Mouse (Mus musculus) limb, embryonic 10.5 days (tissue): ENCODE data around the gene Wdtc1. TPM values are rescaled to one million over a fixed set of nuclear protein-coding genes. Genes with fewer than 3 reads are reported as not detected.

Experiments used
- DNase-seq: peaks from one replicate; pipeline ENCODE4 v3.0.0-alpha.2; 2017; ENCODE audit warnings: low spot score
- H3K27ac ChIP-seq: fragments of 300-500 bp; sonication (generic); 2 replicates; pipeline ENCODE4 v1.5.1; 2016; ENCODE audit warnings: mild to moderate bottlenecking
- H3K27me3 ChIP-seq: fragments of 300-500 bp; sonication (generic); 2 replicates; pipeline ENCODE4 v1.6.1; 2016; ENCODE audit warnings: low read depth, mild to moderate bottlenecking; ENCODE audit not compliant: poor library complexity, severe bottlenecking
- H3K36me3 ChIP-seq: fragments of 300-500 bp; sonication (generic); 2 replicates; pipeline ENCODE4 v1.6.1; 2016; ENCODE audit warnings: mild to moderate bottlenecking, moderate library complexity
- H3K4me1 ChIP-seq: fragments of 300-500 bp; sonication (generic); 2 replicates; pipeline ENCODE4 v1.6.1; 2016
- H3K4me3 ChIP-seq: fragments of 300-500 bp; sonication (generic); 2 replicates; pipeline ENCODE4 v1.5.1; 2016; ENCODE audit warnings: mild to moderate bottlenecking, moderate library complexity
- H3K9me3 ChIP-seq: fragments of 300-500 bp; sonication (generic); replicated peaks from 2 replicates; pipeline ENCODE4 v1.6.1; 2016; ENCODE audit warnings: mild to moderate bottlenecking
- WGBS: fragments of 180-500 bp; shearing (Covaris S2); methylation state at CpG from one replicate; pipeline ENCODE4 v1.1.7; 2016; 5-methylcytosine and 5-hydroxymethylcytosine counted together
- polyA plus RNA-seq: library from polyadenylated mRNA; unstranded; fragments of >200 nt; fragmentation: Nextera tagmentation; extraction: Ambion mirVana; gene quantifications from 2 replicates; pipeline ENCODE4 v1.2.1, GENCODE M21; 2016

Wdtc1 gene
- polyA plus RNA-seq, 1 experiment from 2014 or later, result 15.5 TPM

DNA sequence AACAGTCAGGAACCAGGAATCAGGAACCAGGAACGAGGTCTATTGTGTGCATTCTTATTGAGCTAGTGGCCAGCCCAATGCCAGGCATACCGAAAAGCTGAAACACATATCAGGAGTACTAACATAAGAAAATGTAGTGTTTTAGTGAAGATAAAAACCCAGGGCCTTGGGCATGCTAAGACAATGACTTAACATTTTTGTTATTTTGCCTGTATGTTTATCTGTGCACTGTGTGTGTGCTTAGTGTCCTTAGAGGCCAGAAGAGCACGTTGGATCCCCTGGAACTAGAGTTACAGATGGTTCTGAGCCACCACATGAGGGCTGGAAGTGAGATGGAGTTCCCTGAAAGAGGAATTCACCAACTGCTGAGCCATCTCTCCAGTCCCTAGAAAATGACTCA, 68.0 kb downstream of the Wdtc1 start:
- Histone ChIP-seq H3K36me3 (no peaks in the 10 kb centered on the region), H3K4me1 (peaks cover 27% of the 10 kb centered on the region), H3K27ac (peak overlapping the region; percentile 15), H3K9me3 (no peaks in the 10 kb centered on the region), H3K27me3 (no peaks in the 10 kb centered on the region), H3K4me3 (no peak overlapping the region)
- 91% methylated on average over 3 of the region's 3 CpGs for WGBS
- no peak for DNase-seq

DNA sequence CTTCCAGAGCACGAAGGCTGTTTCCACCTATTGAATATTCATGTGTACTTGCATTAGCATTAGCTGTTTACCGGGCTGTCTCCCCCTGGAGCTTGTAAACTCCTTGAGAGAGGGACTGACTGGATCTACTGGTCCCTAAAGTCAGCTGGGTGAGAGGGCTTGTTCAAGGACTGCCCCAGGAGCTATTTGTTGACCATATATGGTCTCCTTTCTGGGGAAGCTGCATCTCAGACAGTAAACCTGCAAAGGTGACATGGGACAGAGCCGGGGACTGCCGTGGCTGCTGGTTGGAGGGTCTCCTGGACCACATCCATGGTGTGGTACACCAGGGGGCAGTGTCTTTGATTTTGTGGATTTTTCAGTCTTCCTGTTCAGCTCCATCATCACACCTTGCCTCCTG, 70.6 kb downstream of the Wdtc1 start:
- H3K4me1 ChIP-seq, result peaks cover 35% of the 10 kb centered on the region
- H3K27me3 ChIP-seq, result no peaks in the 10 kb centered on the region
- H3K4me3 ChIP-seq, result peak overlapping the region; percentile 39
- H3K9me3 ChIP-seq, result no peaks in the 10 kb centered on the region
- WGBS, result 6% methylated on average over 4 of the region's 4 CpGs
- peak overlapping the region; percentile 94 for H3K27ac ChIP-seq
- peak; percentile 59 for DNase-seq
- H3K36me3 ChIP-seq, result no peaks in the 10 kb centered on the region

DNA sequence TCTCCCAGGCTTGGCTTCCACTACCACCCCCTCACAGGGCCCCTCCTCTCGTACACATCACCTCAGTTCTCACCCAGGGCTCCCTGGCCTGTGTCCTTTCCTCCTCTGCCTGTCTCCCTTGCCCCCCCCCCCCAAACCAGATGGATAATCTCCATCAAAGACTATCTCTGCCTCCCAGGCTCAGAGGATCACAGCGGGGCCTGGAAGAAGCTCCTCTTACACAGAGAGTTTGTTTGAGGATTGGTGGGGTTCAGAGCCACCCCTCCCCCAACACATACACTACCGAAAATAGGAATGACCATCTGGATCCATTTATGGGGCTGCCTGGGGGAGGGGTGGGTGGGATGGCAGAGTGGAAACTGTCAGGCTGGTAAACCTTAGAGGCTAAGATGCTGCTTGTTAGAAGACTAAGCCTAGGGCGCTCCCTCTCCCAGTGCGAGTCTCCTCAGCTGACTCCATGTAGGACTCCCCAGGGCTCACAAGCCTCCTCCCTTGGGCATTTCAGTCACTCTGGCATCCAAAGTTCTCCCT, 71.3 kb downstream of the Wdtc1 start:
- H3K27me3 ChIP-seq, result no peaks in the 10 kb centered on the region
- H3K27ac ChIP-seq, result peak overlapping the region; percentile 94
- H3K36me3 ChIP-seq, result no peaks in the 10 kb centered on the region
- peak; percentile 79 for DNase-seq
- peak overlapping the region; percentile 39 for H3K4me3 ChIP-seq
- H3K4me1 ChIP-seq, result peaks cover 37% of the 10 kb centered on the region
- 2% methylated on average over 5 of the region's 5 CpGs for WGBS
- H3K9me3 ChIP-seq, result no peaks in the 10 kb centered on the region

DNA sequence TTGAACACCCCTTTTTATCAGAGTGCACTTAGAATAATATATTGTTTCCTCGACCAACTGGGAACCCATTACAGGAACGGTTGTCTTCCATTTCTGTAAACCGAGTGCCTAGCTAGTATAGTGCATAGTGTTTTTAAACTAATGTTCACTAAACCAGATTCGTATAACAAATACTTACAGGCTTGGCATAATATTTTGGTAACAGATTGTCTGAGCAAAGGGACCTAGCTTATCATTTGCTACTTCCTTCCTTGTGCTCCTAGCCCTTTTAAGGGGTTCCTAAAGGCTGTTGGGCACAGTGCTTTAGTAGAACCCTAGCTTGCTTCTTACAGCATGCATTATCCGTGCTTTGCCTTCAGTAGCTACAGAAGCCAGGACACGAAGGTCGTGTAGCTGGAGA, 71.8 kb downstream of the Wdtc1 start:
- Histone ChIP-seq H3K4me1 (peaks cover 42% of the 10 kb centered on the region), H3K27ac (peak overlapping the region; percentile 94), H3K4me3 (peak overlapping the region; percentile 39), H3K9me3 (no peaks in the 10 kb centered on the region), H3K36me3 (no peaks in the 10 kb centered on the region), H3K27me3 (no peaks in the 10 kb centered on the region)
- DNase-seq, result no peak
- 31% methylated on average over 7 of the region's 7 CpGs for WGBS

DNA sequence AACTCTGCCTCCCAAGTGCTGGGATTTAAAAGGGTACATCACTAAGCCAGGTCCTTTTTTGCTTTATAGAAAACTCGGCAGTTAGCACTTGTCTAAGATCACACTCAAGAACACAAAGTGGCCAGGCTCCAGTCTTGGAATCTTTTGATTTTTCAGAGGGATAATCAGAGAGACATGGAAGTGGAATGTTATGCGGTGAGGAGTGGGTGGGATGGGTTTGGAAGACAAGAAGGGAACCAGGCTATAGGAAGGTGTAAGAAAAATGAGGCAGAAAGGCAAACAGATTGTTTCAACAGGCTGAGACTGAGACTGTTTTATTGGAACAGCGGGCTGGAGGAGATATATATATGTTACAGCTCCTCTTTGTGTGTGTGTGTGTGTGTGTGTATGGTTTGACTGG, 74.8 kb downstream of the Wdtc1 start:
- no peaks in the 10 kb centered on the region for H3K27me3 ChIP-seq
- peaks cover 25% of the 10 kb centered on the region for H3K36me3 ChIP-seq
- peaks cover 51% of the 10 kb centered on the region for H3K4me1 ChIP-seq
- WGBS, result 86% methylated on average over 3 of the region's 3 CpGs
- DNase-seq, result no peak
- H3K27ac ChIP-seq, result peak overlapping the region; percentile 93
- H3K9me3 ChIP-seq, result no peaks in the 10 kb centered on the region
- H3K4me3 ChIP-seq, result peak overlapping the region; percentile 93

DNA sequence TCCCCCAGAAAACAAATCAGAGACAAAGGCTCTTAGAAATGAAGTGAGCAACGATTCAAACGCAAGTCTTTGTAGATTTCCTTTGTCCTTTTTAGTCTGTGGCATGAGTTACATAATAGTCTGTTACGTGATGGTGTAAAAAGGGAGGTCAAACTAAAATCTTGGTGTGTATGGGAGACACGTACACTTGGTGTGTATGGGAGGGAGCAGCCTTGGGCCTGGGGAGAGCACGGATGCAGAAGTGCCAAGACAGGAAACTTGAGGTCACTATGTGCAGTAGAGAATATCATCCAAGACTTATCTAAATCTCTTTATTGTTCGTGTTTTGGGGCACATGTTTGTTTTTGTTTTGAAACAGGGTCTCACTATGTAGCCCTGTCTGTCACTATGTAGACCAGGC, 75.2 kb downstream of the Wdtc1 start:
- WGBS, result 33% methylated on average over 6 of the region's 6 CpGs

DNA sequence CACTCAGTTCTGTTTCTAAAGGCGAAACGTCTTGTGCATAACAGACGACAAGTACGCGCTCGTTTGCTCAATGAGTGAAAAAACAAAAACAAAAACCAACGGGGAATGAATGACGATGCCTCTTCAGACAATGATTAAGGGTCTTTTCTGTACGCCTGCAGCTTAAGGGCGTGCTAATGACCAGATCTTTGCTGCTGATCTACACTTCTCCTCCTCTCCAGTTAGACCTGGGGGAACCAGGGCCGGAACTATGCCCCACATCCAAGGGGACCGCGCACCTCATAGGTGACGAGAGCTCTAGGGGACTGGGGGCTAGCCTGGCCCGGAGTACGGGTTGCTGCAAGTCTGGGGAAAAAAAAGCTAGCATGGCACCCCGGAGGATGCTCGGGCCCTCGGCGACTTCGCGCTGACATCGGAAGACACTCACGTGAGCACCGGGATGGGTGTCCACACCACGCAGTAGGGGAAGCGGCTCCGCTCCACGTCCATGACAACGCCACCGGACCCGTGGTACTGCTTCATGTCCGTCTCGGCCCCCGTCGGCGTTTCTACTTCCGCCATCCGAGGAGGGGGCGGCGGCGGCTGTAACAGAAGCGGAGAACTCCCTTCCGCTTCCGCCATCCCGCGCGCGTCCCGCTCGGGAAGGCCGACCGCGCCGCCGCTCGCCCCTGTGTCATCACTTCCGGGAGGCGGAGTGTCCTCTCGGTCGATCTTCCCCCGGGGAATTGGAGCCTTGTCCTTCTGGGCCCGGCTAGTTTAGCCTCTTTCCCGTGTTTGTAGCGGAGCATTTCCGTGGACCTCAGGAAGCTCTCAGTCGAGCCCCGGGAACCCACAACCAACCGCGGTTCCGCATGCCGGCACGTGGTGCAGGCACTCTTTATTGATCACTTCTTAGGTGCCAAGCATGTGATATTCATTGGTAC, 75.9 kb downstream of the Wdtc1 start, which contains the start of gene Tmem222:
Gene Tmem222 (minus strand): TSS at position 689 of the 923 bp plus-strand sequence.
- peaks cover 30% of the 10 kb centered on the region for H3K36me3 ChIP-seq
- peak within 1 kb of the TSS; percentile 93 for H3K27ac ChIP-seq
- no peaks in the 10 kb centered on the region for H3K27me3 ChIP-seq
- H3K9me3 ChIP-seq, result no peaks in the 10 kb centered on the region
- H3K4me3 ChIP-seq, result peak within 1 kb of the TSS; percentile 93
- H3K4me1 ChIP-seq, result peaks cover 39% of the 10 kb centered on the region
- DNase-seq, result peak; percentile 98
- WGBS, result under 1% methylated on average over 73 of the region's 73 CpGs

More for the DNA sequence above, 75.2 kb downstream of the Wdtc1 start:
- Histone ChIP-seq H3K9me3 (no peaks in the 10 kb centered on the region), H3K4me3 (peak overlapping the region; percentile 93), H3K27ac (peak overlapping the region; percentile 93), H3K4me1 (peaks cover 47% of the 10 kb centered on the region), H3K27me3 (no peaks in the 10 kb centered on the region), H3K36me3 (peaks cover 29% of the 10 kb centered on the region)
- DNase-seq, result no peak

DNA sequence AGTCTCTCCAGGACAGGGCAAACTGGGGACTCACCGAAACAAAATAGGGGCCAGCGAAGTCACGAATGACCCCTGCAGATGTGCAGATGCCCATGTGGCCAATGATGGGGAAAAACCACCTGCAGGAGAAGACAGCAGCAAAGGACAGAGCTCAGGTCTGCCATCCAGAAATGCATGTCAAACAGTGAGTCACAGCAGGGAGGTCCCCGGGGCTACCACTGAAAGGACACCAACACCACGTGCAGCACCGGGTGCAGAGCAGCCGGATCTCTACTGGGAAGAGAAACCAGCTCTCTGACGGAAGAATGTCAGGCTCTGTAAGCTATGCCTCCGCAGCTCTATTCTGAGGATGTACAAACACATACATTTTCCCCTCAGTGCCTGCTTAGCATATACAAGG, 82.4 kb downstream of the Wdtc1 start:
- Histone ChIP-seq H3K4me3 (no peak overlapping the region), H3K4me1 (peaks cover 4% of the 10 kb centered on the region; the same call in 1 of the 2 replicates), H3K27me3 (no peaks in the 10 kb centered on the region), H3K27ac (no peak overlapping the region), H3K36me3 (peaks cover 82% of the 10 kb centered on the region), H3K9me3 (no peaks in the 10 kb centered on the region)
- 92% methylated on average over 9 of the region's 9 CpGs for WGBS
- DNase-seq, result no peak

DNA sequence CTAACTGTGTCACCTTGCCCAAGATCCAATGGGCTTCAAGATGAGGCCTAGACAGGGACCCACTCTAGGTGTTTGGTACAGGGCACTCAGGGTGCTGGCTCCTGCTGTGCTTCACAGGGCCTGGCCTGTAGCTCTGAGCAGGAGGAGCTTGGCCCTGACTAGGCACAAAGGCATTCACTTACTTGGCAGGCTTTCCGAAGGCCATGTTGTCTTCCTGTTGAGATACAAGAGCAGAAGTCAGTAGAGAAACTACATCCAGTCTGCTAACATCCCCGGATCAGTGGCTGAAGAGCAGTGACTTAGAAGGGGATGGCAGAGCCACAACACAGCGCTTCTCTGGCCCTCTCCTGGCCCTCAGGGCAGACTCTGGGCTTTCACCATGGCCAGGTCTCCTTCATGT, 83.7 kb downstream of the Wdtc1 start:
- WGBS, result 91% methylated on average over 3 of the region's 3 CpGs
- no peaks in the 10 kb centered on the region for H3K9me3 ChIP-seq
- H3K27me3 ChIP-seq, result no peaks in the 10 kb centered on the region
- DNase-seq, result no peak
- H3K4me3 ChIP-seq, result no peak overlapping the region
- H3K27ac ChIP-seq, result no peak overlapping the region
- H3K4me1 ChIP-seq, result no peaks in the 10 kb centered on the region
- H3K36me3 ChIP-seq, result peaks cover 82% of the 10 kb centered on the region

DNA sequence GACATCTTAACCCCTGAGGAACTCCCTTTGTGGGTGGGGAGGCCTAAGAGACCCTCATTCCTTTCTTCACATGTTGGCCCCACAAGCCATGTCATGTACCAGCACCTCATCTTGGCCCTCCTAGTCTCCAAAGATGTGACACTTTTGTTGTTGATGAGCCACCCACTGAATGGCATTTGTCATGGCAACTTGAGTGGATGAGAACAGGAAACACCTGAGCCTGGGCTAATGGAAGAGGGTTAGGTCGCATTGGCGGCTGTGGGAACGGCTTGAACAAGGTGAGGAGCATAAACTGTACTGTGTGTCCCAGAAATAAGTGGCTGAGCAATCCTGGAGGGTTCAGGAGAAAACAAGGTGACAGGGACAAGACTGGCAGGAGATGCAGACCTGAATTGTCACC, 84.3 kb downstream of the Wdtc1 start:
- Histone ChIP-seq H3K27ac (no peak overlapping the region), H3K9me3 (no peaks in the 10 kb centered on the region), H3K36me3 (peaks cover 81% of the 10 kb centered on the region), H3K4me1 (no peaks in the 10 kb centered on the region), H3K4me3 (no peak overlapping the region), H3K27me3 (no peaks in the 10 kb centered on the region)
- DNase-seq, result no peak
- WGBS, result 97% methylated on average over 3 of the region's 3 CpGs

DNA sequence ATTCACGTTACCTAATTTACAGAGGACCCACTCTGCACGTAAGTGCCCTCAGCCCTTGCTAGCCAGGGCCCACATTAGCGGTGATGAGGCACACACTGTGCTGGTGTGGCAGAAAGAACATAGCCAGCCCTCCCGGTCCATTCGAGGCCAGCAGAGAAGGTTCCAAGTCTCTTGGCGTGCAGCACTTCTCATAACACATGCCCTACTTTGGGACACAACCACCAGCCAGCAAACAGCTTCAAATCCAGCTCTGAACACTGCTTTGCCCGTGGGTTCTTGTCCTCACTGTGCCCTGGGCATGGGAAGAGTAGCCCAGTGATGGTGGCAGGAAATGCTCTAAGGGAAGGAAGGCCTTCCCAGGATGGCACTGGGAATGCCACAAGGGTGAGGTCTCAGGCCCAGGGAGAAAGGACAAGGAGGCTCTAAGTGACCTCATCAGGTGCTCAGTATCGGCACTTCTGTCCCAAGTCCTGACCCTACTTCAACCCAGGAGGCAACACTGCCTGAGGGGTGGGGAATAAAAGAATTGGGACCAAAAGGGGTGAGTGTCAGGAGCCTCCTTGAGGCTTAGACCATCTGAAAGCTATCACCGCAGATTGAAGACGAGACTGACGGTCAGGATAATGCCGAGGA, 86.9 kb downstream of the Wdtc1 start:
- H3K4me1 ChIP-seq, result peaks cover 14% of the 10 kb centered on the region
- DNase-seq, result no peak
- no peaks in the 10 kb centered on the region for H3K27me3 ChIP-seq
- WGBS, result 94% methylated on average over 12 of the region's 12 CpGs
- H3K4me3 ChIP-seq, result no peak overlapping the region
- no peaks in the 10 kb centered on the region for H3K9me3 ChIP-seq
- peaks cover 84% of the 10 kb centered on the region for H3K36me3 ChIP-seq
- no peak overlapping the region for H3K27ac ChIP-seq

DNA sequence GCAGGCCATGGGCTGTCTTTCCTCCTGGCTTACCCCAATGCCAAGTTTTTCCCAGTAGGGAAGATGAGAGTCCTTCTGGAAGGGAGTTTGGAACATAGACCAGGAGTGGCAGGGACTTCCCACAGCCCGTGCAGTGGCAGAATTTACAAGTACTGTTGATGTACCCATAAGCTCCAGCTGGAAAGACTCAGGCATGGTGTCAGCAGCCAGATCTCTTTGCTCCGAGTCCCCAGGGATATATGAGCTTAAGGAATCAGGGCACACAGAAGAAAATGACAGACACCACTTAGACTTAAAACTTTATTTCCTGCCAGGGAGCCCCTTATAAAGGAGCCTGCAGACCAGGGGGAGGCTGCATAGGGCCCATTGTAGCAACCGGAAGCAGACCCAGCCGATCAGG, 87.5 kb downstream of the Wdtc1 start:
- H3K27me3 ChIP-seq, result no peaks in the 10 kb centered on the region
- peaks cover 80% of the 10 kb centered on the region for H3K36me3 ChIP-seq
- DNase-seq, result no peak
- H3K4me1 ChIP-seq, result peaks cover 14% of the 10 kb centered on the region
- WGBS, result 93% methylated on average over 4 of the region's 4 CpGs
- no peak overlapping the region for H3K4me3 ChIP-seq
- H3K27ac ChIP-seq, result no peak overlapping the region
- no peaks in the 10 kb centered on the region for H3K9me3 ChIP-seq

DNA sequence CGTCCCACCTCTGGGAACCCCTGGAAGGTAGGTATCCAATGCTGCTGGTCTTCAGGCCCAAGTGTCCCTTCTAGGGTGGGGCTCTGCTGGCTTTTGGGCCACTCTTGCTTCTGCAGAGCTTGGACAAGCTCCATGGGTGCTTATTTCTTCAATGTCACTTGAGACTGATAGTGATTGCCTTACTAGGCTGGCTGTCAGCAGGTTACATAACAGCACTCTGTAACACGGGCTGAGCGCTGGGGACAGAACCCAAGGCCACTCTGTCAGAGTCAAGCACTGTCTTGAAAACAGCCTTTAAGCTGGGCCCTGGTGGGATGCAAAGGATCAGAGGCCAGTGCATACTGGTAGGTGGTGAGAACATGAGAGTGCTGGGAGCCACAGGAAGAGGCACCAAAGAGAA, 88.0 kb downstream of the Wdtc1 start:
- 94% methylated on average over 3 of the region's 3 CpGs for whole genome bisulfite sequencing
- peaks cover 75% of the 10 kb centered on the region for H3K36me3 ChIP-seq
- no peak overlapping the region for H3K4me3 ChIP-seq
- peaks cover 14% of the 10 kb centered on the region for H3K4me1 ChIP-seq
- no peak overlapping the region for H3K27ac ChIP-seq
- DNase-seq, result no peak
- H3K27me3 ChIP-seq, result no peaks in the 10 kb centered on the region
- H3K9me3 ChIP-seq, result no peaks in the 10 kb centered on the region
